Mouse (Mus musculus): ENCODE measurements around the gene Taf5l.

- TF ChIP-seq CTCF (IDR thresholded peaks at IDR 0.05; ENCODE audit: low read depth): no peak
- TF ChIP-seq EP300 (IDR thresholded peaks at IDR 0.05; ENCODE audit: low read depth): peak; percentile 46
These were observed 47.7 kb downstream of the Taf5l start for GRCm38 (mm10) chr8:123973495-123973894.

All from liver, postnatal 0 days (tissue).